1 mouse cellular context compared by ENCODE assay signal in genomic region chr13:42245753-42246409, GRCm38 (mm10).
TF ChIP-seq lines count a peak whose summit lies in the region.

No protein-coding gene starts in this region.

TF ChIP-seq in CH12.LX, 34 proteins besides CTCF, POLR2A, EP300 and RAD21 (continued from another document):
- TF ChIP-seq NRF1 (IDR thresholded peaks at IDR 0.05; ENCODE audit: low read depth, low read length): no peak
